Mouse (Mus musculus) lung, embryonic 16.5 days (tissue): ENCODE measurements around the gene Babam2. TPM values are rescaled to one million over a fixed set of nuclear protein-coding genes. Genes with fewer than 3 reads are reported as not detected.

Experiments used
- ATAC-seq: fragments of 200-750 bp; cut with Nextera tagmentation; 2 replicates; pipeline ENCODE4 v1.8.0; 2017; ENCODE audit warnings: low read depth, mild to moderate bottlenecking, moderate library complexity
- H3K27ac ChIP-seq: fragments of 300-500 bp; sonication (generic); 2 replicates; pipeline ENCODE4 v1.5.1; 2014; ENCODE audit warnings: mild to moderate bottlenecking, control low read depth, low read length
- H3K27me3 ChIP-seq: fragments of 300-500 bp; sonication (generic); 2 replicates; pipeline ENCODE4 v1.6.1; 2014; ENCODE audit warnings: low read depth, low read length, mixed read lengths; ENCODE audit not compliant: control insufficient read depth, insufficient read depth
- H3K36me3 ChIP-seq: fragments of 300-500 bp; sonication (generic); 2 replicates; pipeline ENCODE4 v1.6.1; 2014; ENCODE audit warnings: low read length; ENCODE audit not compliant: control insufficient read depth, insufficient read depth
- H3K4me1 ChIP-seq: fragments of 300-500 bp; sonication (generic); replicated peaks from 2 replicates; pipeline ENCODE4 v1.6.1; 2014; ENCODE audit warnings: low read length, mixed read lengths; ENCODE audit not compliant: control insufficient read depth, insufficient read depth
- H3K4me2 ChIP-seq: fragments of 300-500 bp; sonication (generic); 2 replicates; pipeline ENCODE4 v1.6.1; 2014; ENCODE audit warnings: low read depth, low read length, control low read depth
- H3K4me3 ChIP-seq: fragments of 300-500 bp; sonication (generic); 2 replicates; pipeline ENCODE4 v1.5.1; 2014; ENCODE audit warnings: mild to moderate bottlenecking, low read length, control low read depth
- H3K9ac ChIP-seq: fragments of 300-500 bp; sonication (generic); 2 replicates; pipeline ENCODE4 v1.6.1; 2014; ENCODE audit warnings: low read length, control low read depth
- H3K9me3 ChIP-seq: fragments of 300-500 bp; sonication (generic); 2 replicates; pipeline ENCODE4 v1.6.1; 2016; ENCODE audit warnings: low read length; ENCODE audit not compliant: control insufficient read depth
- WGBS: fragments of 180-500 bp; shearing (Covaris S2); extraction: QIAGEN DNeasy Blood & Tissue Kit; methylation state at CpG from one replicate; pipeline ENCODE4 v1.1.7; 2014; 5-methylcytosine and 5-hydroxymethylcytosine counted together
- polyA plus RNA-seq: library from polyadenylated mRNA; unstranded; fragments of >200 nt; fragmentation: Nextera tagmentation; extraction: Ambion mirVana; gene quantifications from 2 replicates; pipeline ENCODE4 v1.2.1, GENCODE M21; 2015

The Babam2 gene
- polyA plus RNA-seq, 1 experiment from 2014 or later = 51.9 TPM

GRCm38 (mm10) chr5:31887590-31887989, 190.1 kb downstream of the Babam2 start:
- no peaks in the 10 kb centered on the region for H3K9me3 ChIP-seq
- peak overlapping the region; percentile 77 for H3K27ac ChIP-seq
- WGBS = 14% methylated on average over 5 of the region's 5 CpGs
- H3K9ac ChIP-seq = no peak overlapping the region
- no peaks in the 10 kb centered on the region for H3K27me3 ChIP-seq
- no peak overlapping the region for H3K4me3 ChIP-seq
- no peaks in the 10 kb centered on the region for H3K36me3 ChIP-seq
- H3K4me1 ChIP-seq = peaks cover 9% of the 10 kb centered on the region
- peak; percentile 88 for ATAC-seq
- peak overlapping the region; percentile 40 for H3K4me2 ChIP-seq

- no peaks in the 10 kb centered on the region for H3K27me3 ChIP-seq
- H3K27ac ChIP-seq = peak overlapping the region; percentile 77; the same call in 1 of the 2 replicates
- WGBS = 46% methylated on average over 3 of the region's 3 CpGs
- no peaks in the 10 kb centered on the region for H3K36me3 ChIP-seq
- H3K9me3 ChIP-seq = no peaks in the 10 kb centered on the region
- H3K4me2 ChIP-seq = no peak overlapping the region
- peak; percentile 81 for ATAC-seq
- no peak overlapping the region for H3K4me3 ChIP-seq
- H3K4me1 ChIP-seq = peaks cover 9% of the 10 kb centered on the region
- no peak overlapping the region for H3K9ac ChIP-seq
Measured at GRCm38 (mm10) chr5:31888341-31888740, 190.9 kb downstream of the Babam2 start.

- Histone ChIP-seq H3K27me3 (no peaks in the 10 kb centered on the region), H3K27ac (no peak overlapping the region), H3K9ac (no peak overlapping the region), H3K36me3 (no peaks in the 10 kb centered on the region), H3K9me3 (no peaks in the 10 kb centered on the region), H3K4me1 (peaks cover 5% of the 10 kb centered on the region), H3K4me3 (no peak overlapping the region), H3K4me2 (no peak overlapping the region)
- ATAC-seq = no peak
- 83% methylated on average over 4 of the region's 4 CpGs for WGBS
Measured at GRCm38 (mm10) chr5:31892631-31893030, 195.1 kb downstream of the Babam2 start.

- WGBS = 82% methylated on average over 3 of the region's 3 CpGs
- H3K27ac ChIP-seq = no peak overlapping the region
Measured at GRCm38 (mm10) chr5:31899901-31900300, 202.4 kb downstream of the Babam2 start.

GRCm38 (mm10) chr5:31902144-31902543, 204.7 kb downstream of the Babam2 start:
- no peaks in the 10 kb centered on the region for H3K27me3 ChIP-seq
- ATAC-seq = no peak
- peaks cover 4% of the 10 kb centered on the region for H3K4me1 ChIP-seq
- H3K4me3 ChIP-seq = no peak overlapping the region
- 73% methylated on average over 2 of the region's 2 CpGs for WGBS
- no peaks in the 10 kb centered on the region for H3K36me3 ChIP-seq
- H3K9ac ChIP-seq = no peak overlapping the region
- no peak overlapping the region for H3K27ac ChIP-seq
- H3K9me3 ChIP-seq = no peaks in the 10 kb centered on the region
- H3K4me2 ChIP-seq = no peak overlapping the region

More at GRCm38 (mm10) chr5:31899901-31900300, 202.4 kb downstream of the Babam2 start:
- no peak for ATAC-seq
- Histone ChIP-seq H3K4me1 (no peaks in the 10 kb centered on the region), H3K4me3 (no peak overlapping the region), H3K36me3 (no peaks in the 10 kb centered on the region), H3K9me3 (no peaks in the 10 kb centered on the region), H3K4me2 (no peak overlapping the region), H3K9ac (no peak overlapping the region), H3K27me3 (no peaks in the 10 kb centered on the region)

- WGBS = 77% methylated on average over 5 of the region's 5 CpGs
- Histone ChIP-seq H3K4me1 (peaks cover 4% of the 10 kb centered on the region), H3K27ac (no peak overlapping the region), H3K27me3 (no peaks in the 10 kb centered on the region), H3K4me3 (no peak overlapping the region), H3K36me3 (no peaks in the 10 kb centered on the region), H3K9me3 (no peaks in the 10 kb centered on the region), H3K9ac (no peak overlapping the region), H3K4me2 (no peak overlapping the region)
- ATAC-seq = no peak
Measured at GRCm38 (mm10) chr5:31902891-31903290, 205.4 kb downstream of the Babam2 start.

GRCm38 (mm10) chr5:31904968-31905683, 207.6 kb downstream of the Babam2 start:
- Histone ChIP-seq H3K9me3 (no peaks in the 10 kb centered on the region), H3K36me3 (no peaks in the 10 kb centered on the region), H3K4me1 (peaks cover 4% of the 10 kb centered on the region), H3K4me3 (no peak overlapping the region), H3K4me2 (no peak overlapping the region), H3K9ac (no peak overlapping the region), H3K27ac (peak overlapping the region; percentile 9; the same call in 1 of the 2 replicates), H3K27me3 (no peaks in the 10 kb centered on the region)
- 72% methylated on average over 6 of the region's 6 CpGs for WGBS
- ATAC-seq = no peak

- 58% methylated on average over 7 of the region's 7 CpGs for WGBS
- peak; percentile 81 for ATAC-seq
- H3K27ac ChIP-seq = peak overlapping the region; percentile 67; the same call in 1 of the 2 replicates
- H3K4me2 ChIP-seq = no peak overlapping the region
- H3K9ac ChIP-seq = no peak overlapping the region
- no peaks in the 10 kb centered on the region for H3K9me3 ChIP-seq
- no peaks in the 10 kb centered on the region for H3K27me3 ChIP-seq
- H3K4me3 ChIP-seq = no peak overlapping the region
- peaks cover 4% of the 10 kb centered on the region for H3K4me1 ChIP-seq
- H3K36me3 ChIP-seq = no peaks in the 10 kb centered on the region
Measured at GRCm38 (mm10) chr5:31905808-31906207, 208.3 kb downstream of the Babam2 start.

GRCm38 (mm10) chr5:31906286-31906951, 208.9 kb downstream of the Babam2 start:
- H3K9me3 ChIP-seq = no peaks in the 10 kb centered on the region
- no peak overlapping the region for H3K4me2 ChIP-seq
- H3K4me1 ChIP-seq = peaks cover 4% of the 10 kb centered on the region
- H3K4me3 ChIP-seq = no peak overlapping the region
- H3K27me3 ChIP-seq = no peaks in the 10 kb centered on the region
- ATAC-seq = no peak
- peak overlapping the region; percentile 67 for H3K27ac ChIP-seq
- H3K9ac ChIP-seq = no peak overlapping the region
- WGBS = 77% methylated on average over 7 of the region's 7 CpGs
- no peaks in the 10 kb centered on the region for H3K36me3 ChIP-seq
